Mouse (Mus musculus) G1E-ER4 (cell line): ENCODE measurements around the gene Arpc2. TPM values are rescaled to one million over a fixed set of nuclear protein-coding genes. Genes with fewer than 3 reads are reported as not detected.

ENCODE experiments used
- GATA1 ChIP-seq: IDR thresholded peaks from one replicate; pipeline ENCODE4 v1.8.0; 2012; ENCODE audit warnings: low read length, inconsistent platforms
- polyA plus RNA-seq: library from polyadenylated mRNA; stranded (reverse); fragments of >175 nt; gene quantifications from 2 replicates; pipeline ENCODE4 v1.2.3, GENCODE M21; 2012

Gene Arpc2
- polyA plus RNA-seq, 1 experiment = 745 TPM

DNA sequence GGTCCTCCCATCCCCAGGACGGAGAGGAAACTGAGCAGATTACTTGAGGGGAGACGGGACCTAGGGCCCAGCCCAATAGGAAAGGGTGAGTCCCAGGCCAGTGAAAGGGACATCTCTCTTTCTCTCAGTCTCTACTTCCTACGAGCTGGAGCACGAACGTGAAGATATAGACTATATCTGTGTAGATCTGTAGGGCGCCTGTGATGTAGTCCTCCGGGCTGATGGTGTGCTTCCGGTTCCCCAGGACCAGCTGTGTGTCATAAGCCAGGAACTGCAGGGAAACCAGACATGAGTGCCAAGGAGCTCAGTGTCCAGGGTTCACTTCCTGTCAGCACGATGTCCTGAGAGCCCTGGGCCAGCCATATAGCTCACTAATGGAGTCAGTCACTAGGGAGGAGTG, 53.4 kb downstream of the Arpc2 start:
- TF ChIP-seq GATA1 = no peak

DNA sequence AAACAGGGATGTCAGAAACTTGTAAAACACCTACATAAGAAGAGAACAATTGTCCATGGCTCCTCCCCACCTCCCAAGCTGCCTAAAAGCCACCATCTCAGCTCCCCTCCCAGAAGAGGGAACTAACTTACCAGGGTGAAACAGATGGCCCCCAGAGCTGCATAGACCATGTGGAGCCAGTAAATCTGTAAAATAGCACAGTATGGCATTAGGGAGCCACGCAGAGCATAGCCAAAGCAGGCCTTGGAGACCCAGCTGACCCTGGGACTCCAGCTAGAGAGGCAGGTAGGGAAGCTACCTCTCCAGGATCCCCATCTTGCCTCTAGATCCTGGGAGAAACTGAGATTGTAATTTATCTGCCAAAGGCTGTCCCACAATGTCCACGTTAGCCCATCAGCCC, 53.9 kb downstream of the Arpc2 start:
- TF ChIP-seq GATA1 = no peak

DNA sequence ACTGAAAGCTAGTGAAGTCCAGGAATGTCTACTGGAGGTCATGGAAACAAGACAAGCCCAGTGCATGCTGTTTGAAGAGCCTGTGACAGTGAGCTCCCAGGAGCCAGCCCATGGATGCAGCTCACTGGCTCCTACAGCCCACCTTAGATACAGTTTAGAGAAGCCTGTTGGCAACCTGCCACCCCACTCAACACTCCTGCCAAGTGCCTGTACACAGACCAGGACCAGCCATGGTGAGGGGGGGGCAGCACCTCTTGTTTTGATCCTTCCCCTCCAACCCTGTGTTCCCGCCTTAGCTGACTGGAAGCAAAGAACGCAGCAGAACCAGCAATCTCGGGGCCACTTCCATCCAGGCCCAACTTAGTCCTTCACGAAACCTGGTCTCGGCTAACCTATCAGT, 54.3 kb downstream of the Arpc2 start:
- no peak for TF ChIP-seq GATA1

DNA sequence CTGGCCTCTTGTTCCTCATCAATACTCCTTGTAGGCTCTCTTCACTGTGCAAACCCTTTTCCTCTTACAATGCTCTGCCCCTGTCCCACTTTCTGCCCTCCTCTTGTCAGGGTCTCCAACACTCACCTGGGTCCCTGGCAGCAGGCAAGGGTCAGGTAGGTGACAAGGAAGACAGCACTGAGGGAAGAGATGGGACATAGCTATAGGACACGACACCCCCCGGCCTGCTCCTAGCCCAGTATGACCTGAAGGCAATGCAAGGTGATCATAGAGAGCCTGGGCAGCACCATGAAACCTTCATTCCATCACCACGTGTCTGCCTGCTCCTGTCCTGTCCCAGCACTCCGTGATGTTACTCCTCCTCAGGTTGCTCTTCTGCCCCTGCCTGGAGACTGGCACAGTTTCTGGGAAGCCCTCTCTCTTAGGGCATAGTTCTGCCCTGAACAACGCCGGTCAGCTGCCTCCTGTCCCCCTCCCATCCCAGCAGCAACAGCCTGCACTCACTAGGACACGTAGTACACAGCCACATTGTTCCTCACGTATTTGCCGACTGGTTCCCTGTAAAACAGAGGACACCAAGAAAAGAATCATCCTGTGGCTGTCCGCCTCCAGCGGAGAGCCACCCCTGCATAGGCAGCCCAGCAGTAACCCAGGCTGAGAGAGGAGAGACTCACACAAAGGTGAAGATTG, 56.6 kb downstream of the Arpc2 start:
- TF ChIP-seq GATA1 = no peak

DNA sequence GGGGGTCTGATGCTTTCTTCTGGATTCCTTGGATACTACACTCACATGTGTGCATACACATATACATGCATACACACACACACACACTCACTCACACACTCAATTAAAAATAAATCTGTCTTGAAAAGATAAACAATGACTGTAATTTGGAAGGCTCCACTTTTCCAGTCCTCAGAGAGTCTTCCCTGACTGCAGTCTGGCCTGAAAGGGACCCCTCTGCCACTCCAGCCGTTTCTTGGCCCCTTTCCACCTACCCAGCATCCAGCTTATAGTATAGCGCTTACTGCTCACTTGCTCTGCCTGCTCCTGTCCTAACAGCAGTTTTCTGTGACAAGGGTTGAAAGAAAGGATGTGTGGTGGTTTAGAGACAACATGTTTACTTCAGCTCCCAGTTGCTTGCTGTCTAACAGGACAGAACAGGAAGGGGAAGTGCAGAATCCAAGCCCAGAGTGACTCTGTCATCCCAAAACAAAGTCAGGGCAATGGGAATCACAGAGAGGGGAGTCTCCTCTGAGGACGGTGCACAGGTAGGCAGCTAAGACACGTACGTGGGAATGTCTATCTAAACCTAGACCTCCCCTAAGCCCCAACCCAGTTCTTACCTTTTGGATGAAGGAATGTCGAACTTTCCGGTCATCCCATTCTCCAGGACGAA, 57.5 kb downstream of the Arpc2 start:
- TF ChIP-seq GATA1 = no peak

DNA sequence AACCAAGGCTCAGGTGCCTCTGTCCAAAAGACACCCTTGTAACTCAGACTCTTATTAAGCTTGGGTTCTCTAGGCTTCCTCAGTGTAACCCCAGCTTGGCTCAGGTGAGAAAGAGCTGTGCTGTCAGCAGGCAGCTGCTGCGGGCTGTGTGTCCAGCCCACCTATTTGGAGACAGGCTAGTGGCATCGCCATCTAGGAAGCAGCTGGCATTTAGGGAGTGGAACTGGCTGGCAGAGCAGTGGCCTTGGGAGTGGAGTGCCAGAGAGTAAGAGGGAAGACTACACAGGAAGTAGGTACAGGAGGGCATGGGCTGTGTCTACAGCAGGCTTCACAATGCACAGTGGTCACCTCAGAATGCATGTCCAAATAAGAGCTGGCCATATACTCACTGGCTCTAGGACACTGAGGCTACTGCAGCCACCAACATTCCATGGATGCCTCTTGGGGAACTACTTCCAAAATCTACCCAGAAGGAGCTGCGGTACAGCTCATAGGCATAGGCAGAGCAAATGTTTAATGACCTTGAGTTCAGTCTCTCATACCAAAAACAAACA, 58.3 kb downstream of the Arpc2 start:
- no peak for TF ChIP-seq GATA1

DNA sequence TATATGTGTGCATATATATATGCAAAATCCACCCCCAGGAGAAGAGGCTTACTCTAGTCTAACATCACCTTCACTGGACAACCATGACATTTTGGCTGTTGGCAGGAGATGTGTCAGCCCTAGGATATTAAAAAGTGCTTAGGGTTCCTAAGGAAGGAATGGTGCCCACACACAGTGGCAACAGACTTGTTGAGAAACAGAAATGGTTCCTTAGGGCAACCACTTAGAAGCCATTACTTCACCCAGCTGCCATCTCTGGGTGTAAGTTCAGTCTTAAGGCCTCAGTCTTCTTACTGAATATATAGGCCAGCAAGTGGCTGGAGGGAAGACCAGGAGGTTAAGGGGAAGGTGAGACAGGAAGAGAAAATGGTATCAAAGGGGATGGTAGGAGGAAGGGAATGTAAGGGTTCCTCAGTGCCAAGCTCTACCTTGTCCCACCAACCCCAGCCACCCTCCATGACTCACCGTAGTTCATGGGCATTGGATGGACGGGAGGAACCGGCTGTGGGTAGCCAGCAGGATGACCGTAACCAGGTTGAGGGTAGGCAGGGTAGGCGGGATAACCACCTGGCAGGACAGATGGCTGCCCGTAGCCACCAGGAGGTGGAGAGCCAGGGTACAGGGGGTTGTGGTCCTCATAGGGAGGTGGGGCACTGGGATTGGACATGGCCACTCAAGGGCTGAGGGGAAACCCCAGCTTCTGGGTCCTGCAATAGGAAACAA, 59.0 kb downstream of the Arpc2 start:
- no peak for TF ChIP-seq GATA1

DNA sequence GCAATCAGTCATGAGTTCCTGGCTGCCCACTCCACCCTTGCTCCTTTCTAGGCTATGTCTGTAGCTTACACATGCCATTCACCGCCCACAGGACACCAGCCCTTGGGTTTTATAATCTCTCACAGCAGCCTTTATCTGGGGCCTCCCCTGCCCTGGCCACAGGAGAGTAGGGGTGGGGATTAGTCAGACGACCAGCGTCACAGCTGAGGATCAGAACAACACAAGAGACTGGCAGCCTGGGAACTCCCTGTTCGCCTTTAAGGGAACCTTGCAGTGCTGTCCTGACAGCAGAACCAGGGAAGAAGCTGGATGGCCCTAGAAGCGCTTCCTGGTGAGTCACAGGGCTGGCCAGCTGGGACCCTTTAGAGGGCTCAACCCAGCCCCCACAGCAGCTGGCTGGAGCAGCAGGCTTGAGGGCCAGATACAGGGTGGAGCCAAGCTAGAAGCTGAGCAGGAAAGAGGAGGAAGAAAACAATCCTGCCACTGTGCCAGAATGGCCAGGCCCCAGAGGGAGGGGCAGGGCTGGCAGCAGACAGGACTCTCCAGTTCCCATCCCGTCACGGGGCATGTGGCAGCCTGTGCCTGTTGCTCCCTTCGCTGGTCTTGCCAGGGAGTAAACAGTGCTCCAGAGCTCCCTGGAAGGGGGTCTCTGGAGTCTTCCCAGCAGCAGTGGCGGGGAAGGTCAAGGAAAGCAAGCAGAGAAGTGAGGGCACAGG, 59.7 kb downstream of the Arpc2 start:
- peak; percentile 62 for TF ChIP-seq GATA1

DNA sequence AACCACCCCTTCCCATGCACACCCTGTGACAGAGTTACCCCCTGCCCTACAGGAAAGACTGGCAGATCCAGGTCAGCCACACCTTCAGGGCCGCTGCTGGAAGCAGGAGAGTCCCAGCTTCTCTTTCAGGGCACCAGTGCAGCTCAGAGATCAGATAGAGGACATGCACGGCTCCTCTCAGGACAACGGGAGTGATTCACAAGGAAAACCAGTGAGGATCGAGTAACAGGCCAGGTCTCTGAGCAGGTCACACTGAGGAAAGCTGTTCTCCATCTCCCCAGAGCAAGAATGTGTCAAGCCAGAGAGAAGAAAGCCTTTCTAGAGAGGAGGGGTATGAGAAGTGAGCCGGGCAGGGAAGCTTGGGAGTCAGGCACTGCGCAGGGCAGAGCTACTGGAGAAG, 60.6 kb downstream of the Arpc2 start:
- no peak for TF ChIP-seq GATA1

DNA sequence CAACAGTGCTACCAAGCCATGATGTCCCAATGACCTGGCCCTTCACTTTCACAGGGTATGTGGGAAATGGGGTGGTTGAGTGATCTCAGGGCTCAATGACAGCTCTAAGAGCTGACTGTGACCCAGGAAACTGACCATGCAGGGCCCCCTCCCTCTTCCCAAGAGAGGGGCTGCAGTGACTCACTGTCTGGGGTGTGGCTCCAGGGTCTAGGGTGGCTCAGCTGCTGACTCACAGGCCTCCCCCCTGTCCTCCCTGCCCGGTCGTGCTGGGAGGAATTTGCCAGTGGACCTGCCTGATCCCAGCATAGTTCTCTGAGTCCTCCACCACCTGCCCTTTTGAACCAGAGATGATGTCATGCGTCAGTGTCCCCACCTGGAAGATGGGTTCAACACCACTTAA, 61.4 kb downstream of the Arpc2 start:
- TF ChIP-seq GATA1 = no peak

DNA sequence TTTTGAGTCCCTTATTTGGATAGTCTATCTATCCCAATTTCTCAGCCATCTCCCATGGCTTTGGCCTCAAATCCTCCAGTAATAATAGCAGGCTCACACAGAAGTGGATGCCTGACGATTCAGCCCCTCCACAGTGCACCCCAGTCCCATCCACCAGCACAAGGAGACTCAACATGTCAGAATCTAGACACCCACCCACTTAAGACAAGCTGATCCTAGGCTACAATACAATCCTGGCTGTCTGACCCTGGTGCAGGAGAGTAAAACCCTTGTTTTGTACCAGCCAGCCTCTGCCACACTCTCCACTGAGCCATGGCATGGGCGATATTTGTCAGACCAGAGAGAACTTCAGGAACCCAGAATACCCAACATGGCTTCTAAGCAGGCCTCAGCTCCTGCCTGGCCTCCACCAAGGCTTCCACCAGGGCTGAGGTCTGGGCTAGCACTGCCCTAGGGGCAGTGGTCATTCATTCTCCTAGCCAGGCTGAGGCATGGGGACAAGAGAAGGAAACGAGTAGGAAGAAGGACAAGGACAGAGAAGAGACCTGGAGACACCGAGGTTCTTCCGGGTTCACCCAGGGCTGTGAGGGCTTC, 62.4 kb downstream of the Arpc2 start:
- TF ChIP-seq GATA1 = no peak

DNA sequence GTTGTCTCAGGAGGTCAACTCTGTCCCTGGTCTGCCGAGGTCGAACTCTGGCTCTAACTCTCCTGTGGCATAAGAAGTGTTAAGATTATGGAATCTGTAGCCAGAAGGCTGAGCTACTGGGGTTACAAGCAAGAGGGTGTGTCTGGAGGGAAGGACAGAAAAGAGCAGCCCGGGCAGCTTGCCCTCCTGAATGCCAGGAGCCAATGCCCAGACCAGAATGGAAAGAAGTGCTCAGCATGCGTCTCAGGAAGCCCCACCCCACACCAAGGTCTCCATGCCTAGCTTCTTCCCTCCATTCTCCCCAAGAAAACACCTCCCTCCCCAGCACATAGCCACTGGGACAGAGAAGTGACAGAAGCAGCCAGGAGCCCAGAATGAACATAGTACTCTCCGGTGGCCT, 63.1 kb downstream of the Arpc2 start:
- TF ChIP-seq GATA1 = no peak

DNA sequence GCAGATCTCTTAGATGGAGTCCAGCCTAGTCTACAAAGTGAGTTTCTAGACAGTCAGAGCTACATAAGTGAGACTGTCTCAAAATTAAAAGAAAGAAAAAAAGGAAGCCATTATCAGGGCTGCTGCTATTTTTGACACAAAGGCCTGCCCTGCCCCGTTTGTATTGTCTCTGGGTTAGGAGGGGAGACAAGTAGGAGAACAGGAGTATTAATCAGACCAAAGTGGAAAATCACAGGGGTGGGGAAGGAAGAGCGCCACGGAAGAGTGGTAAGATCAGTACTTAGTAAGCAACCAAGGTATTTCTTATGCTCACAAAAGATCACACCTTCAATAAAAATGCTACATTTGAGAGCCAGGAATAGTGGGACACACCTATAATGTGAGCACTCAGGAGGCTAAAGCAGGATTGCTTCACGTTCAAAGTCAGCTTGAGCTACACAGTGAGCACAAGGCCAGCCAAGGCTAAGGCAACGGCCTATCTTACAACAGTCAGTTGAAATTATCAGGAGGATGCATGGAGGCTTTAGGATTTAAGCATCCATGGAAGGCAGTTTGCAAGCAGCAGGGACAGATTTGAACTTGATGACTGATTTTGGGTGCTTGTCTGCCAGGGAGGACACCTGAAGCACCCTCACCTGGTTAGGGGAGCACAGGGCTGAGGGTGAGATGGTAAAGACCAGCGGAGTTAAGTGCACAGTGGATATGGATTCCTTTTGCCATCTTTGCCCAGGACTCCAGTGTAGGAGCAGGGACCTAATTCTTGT, 64.6 kb downstream of the Arpc2 start:
- TF ChIP-seq GATA1 = no peak

DNA sequence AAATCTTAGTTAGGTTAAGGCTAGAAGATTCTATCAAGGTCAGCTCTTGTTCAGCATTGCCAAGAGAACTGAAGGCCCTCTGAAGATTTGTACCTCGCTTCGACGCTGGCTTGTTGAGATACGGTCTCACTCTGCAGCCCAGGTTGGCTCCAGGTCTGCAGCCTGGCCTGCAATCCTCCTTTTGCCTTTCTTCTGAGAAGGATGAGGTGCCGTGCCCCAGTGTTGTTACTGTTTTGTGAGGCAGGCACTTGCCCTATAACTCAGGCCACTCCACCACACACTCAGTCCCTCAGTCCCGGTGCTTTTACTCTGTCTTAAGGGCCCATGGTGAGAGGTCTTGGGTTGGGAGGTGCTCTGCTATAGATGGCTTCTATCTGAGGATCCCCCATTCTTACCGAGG, 66.3 kb downstream of the Arpc2 start:
- TF ChIP-seq GATA1 = no peak

DNA sequence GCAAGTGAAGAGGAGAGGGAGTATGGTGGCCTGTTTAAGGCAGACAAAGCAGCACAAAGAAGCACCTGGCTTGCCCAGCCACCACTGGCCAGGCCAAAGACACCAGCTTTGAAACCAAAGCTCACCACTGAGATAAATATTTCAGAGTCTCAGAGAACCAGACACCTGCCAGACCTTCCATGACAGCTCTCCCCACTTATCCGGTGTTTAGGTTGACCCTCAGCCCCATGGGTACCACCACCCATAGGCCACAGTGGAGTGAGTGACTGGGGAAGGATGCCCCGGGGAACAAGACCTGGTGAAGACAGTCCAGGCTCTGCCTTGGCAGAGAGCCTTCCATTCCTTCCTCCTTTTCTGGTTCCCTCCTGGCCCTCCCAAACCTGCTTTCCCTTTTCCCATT, 67.0 kb downstream of the Arpc2 start:
- no peak for TF ChIP-seq GATA1
